Mouse (Mus musculus): ENCODE results near the gene Fhl3. TPM values are rescaled to one million over a fixed set of nuclear protein-coding genes. Genes with fewer than 3 reads are reported as not detected.

Fhl3 gene
- total RNA-seq, 1 experiment: 13.7 TPM

DNA sequence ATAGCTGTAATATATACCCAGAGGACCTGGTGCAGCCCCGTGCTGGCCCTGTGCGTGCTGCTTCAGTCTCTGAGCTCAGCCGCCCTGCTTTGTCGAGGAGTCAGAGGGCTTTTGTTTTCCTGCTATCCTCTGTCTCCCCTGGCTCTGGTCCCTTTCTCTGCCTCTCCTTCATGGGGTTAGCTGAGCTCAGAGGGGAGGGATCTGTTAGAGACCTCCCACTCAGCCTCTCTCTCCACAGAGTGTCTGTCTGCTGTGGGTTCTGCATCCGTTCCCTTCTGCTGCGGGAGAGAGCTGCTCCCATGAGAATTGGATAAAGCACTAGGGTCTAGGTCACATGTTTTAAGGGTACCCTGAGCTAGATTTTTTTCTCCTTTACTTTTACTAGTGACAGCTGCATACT is 25.6 kb downstream of the Fhl3 start:
- Histone ChIP-seq H3K9ac (ENCODE audit: insufficient read depth, low read depth, low read length, poor library complexity, severe bottlenecking) (no peak overlapping the region), H3K4me3 (ENCODE audit: insufficient read depth in 1 of 2, low read depth in 1 of 2, low read length in 2 of 2, poor library complexity in 1 of 2, severe bottlenecking in 1 of 2) (no peak overlapping the region), H3K4me1 (ENCODE audit: control insufficient read depth in 2 of 2, insufficient read depth in 2 of 2, low read length in 2 of 2, poor library complexity in 1 of 2) (no peaks in the 10 kb centered on the region), H3K9me3 (ENCODE audit: control insufficient read depth, insufficient read depth, low read depth, low read length) (no peaks in the 10 kb centered on the region), H3K36me3 (ENCODE audit: control insufficient read depth, insufficient read depth, low read length, poor library complexity, severe bottlenecking) (peaks cover 61% of the 10 kb centered on the region), H3K27ac (ENCODE audit: insufficient read depth, low read depth, low read length, poor library complexity, severe bottlenecking) (no peak overlapping the region)
- DNase-seq (ENCODE audit: low read depth, low spot score): no peak
- TF ChIP-seq MAFK (IDR thresholded peaks at IDR 0.05; ENCODE audit: insufficient read depth, low read depth, low read length): no peak
- no peak for TF ChIP-seq HCFC1 (IDR thresholded peaks at IDR 0.05; ENCODE audit: borderline replicate concordance, insufficient read depth, low read length)
- no peak for TF ChIP-seq CHD2 (IDR thresholded peaks at IDR 0.05; ENCODE audit: low read depth, low read length)
- in situ Hi-C loops (cut with MboI; ENCODE audit: low sequenced_read_pairs in 2 of 2, unreplicated experiment in 2 of 2): no loop called here

DNA sequence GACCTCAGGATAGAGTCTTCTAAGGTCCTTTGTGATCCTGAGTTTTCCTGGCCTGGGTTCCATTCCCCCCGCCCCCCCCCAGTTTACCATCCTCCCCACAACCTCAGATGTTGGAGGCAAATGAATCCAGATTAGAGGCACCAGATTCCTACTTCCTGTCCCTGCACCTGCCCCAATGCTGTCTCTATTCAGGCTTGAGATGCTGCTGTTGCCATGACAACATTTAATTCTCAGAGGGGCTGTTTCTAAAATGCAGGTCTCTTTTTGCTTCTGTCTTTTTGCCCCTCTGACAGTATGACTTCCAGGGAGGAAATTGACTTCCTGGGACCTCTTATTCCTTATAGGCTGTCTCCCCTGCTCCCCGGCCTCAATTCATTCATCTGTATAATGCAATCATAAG is 36.5 kb downstream of the Fhl3 start:
- H3K27ac ChIP-seq (ENCODE audit: insufficient read depth, low read depth, low read length, poor library complexity, severe bottlenecking): no peak overlapping the region
- in situ Hi-C loops (cut with MboI; ENCODE audit: low sequenced_read_pairs in 2 of 2, unreplicated experiment in 2 of 2): no loop called here
- no peaks in the 10 kb centered on the region for H3K9me3 ChIP-seq (ENCODE audit: control insufficient read depth, insufficient read depth, low read depth, low read length)
- no peak overlapping the region for H3K4me3 ChIP-seq (ENCODE audit: insufficient read depth in 1 of 2, low read depth in 1 of 2, low read length in 2 of 2, poor library complexity in 1 of 2, severe bottlenecking in 1 of 2)
- no peak for DNase-seq (ENCODE audit: low read depth, low spot score)
- no peak overlapping the region for H3K9ac ChIP-seq (ENCODE audit: insufficient read depth, low read depth, low read length, poor library complexity, severe bottlenecking)
- H3K36me3 ChIP-seq (ENCODE audit: control insufficient read depth, insufficient read depth, low read length, poor library complexity, severe bottlenecking): peaks cover 6% of the 10 kb centered on the region
- TF ChIP-seq ZNF384 (IDR thresholded peaks at IDR 0.05; ENCODE audit: low read depth, low read length): no peak
- no peak for TF ChIP-seq MAFK (IDR thresholded peaks at IDR 0.05; ENCODE audit: insufficient read depth, low read depth, low read length)
- no peak for TF ChIP-seq CHD2 (IDR thresholded peaks at IDR 0.05; ENCODE audit: low read depth, low read length)
- TF ChIP-seq HCFC1 (IDR thresholded peaks at IDR 0.05; ENCODE audit: borderline replicate concordance, insufficient read depth, low read length): no peak
- TF ChIP-seq ZC3H11A (IDR thresholded peaks at IDR 0.05; ENCODE audit: borderline replicate concordance, low read depth, low read length): no peak
- peaks cover 2 to 8% of the 10 kb centered on the region in 2 experiments; a peak in 1 of 4 replicates for H3K4me1 ChIP-seq (ENCODE audit: control insufficient read depth in 2 of 2, insufficient read depth in 2 of 2, low read length in 2 of 2, poor library complexity in 1 of 2)

DNA sequence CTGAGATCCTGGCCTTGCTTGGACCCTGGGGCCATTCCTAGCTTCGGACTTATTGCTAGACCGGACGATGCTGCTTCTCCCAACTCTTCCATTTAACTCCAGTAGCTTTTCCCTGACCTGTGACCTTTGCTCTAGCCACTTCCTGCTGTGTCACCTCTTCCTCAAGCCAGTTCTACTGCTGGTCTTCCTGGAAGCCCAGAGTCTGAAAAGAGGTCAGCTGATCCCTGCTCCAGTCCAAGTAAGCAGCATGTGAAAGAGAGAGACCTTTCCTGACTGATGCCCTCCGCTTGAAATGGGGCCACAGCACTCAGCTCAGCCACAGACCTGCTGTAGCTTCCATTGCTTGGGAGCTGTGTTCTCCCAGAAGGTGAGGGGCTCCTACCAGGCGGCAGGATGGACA is 37.0 kb downstream of the Fhl3 start:
- no peak for DNase-seq (ENCODE audit: low read depth, low spot score)
- Histone ChIP-seq H3K4me3 (ENCODE audit: insufficient read depth in 1 of 2, low read depth in 1 of 2, low read length in 2 of 2, poor library complexity in 1 of 2, severe bottlenecking in 1 of 2) (no peak overlapping the region), H3K9ac (ENCODE audit: insufficient read depth, low read depth, low read length, poor library complexity, severe bottlenecking) (no peak overlapping the region), H3K27ac (ENCODE audit: insufficient read depth, low read depth, low read length, poor library complexity, severe bottlenecking) (no peak overlapping the region), H3K4me1 (ENCODE audit: control insufficient read depth in 2 of 2, insufficient read depth in 2 of 2, low read length in 2 of 2, poor library complexity in 1 of 2) (peaks cover 2 to 10% of the 10 kb centered on the region in 2 experiments; a peak in 1 of 4 replicates), H3K9me3 (ENCODE audit: control insufficient read depth, insufficient read depth, low read depth, low read length) (no peaks in the 10 kb centered on the region), H3K36me3 (ENCODE audit: control insufficient read depth, insufficient read depth, low read length, poor library complexity, severe bottlenecking) (peaks cover 6% of the 10 kb centered on the region)
- TF ChIP-seq MAFK (IDR thresholded peaks at IDR 0.05; ENCODE audit: insufficient read depth, low read depth, low read length) (no peak), ZNF384 (IDR thresholded peaks at IDR 0.05; ENCODE audit: low read depth, low read length) (no peak), HCFC1 (IDR thresholded peaks at IDR 0.05; ENCODE audit: borderline replicate concordance, insufficient read depth, low read length) (no peak), ZC3H11A (IDR thresholded peaks at IDR 0.05; ENCODE audit: borderline replicate concordance, low read depth, low read length) (no peak), CHD2 (IDR thresholded peaks at IDR 0.05; ENCODE audit: low read depth, low read length) (no peak)
- in situ Hi-C loops (cut with MboI; ENCODE audit: low sequenced_read_pairs in 2 of 2, unreplicated experiment in 2 of 2): no loop called here

DNA sequence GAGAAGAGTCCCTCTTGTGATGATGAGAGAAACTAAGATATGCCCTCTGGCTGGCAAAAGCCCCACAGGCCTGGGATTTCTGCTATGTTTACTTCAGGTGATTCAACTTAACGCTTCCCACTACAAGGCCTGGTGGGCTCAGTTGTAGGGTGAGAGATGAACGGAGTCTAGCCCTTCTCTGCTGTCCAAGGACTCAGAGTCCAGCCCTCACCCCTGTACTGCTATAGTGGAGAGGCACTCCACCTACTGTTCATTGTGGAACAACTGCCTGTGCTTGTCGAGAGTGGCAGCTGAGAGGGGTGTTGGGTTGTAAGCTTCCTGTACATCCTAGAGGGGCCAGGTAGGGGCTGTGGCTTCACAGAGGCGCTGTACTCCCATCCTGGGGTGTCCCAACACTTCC is 37.5 kb downstream of the Fhl3 start:
- H3K9ac ChIP-seq (ENCODE audit: insufficient read depth, low read depth, low read length, poor library complexity, severe bottlenecking): no peak overlapping the region
- no peak for DNase-seq (ENCODE audit: low read depth, low spot score)
- H3K36me3 ChIP-seq (ENCODE audit: control insufficient read depth, insufficient read depth, low read length, poor library complexity, severe bottlenecking): peaks cover 3% of the 10 kb centered on the region
- H3K4me1 ChIP-seq (ENCODE audit: control insufficient read depth in 2 of 2, insufficient read depth in 2 of 2, low read length in 2 of 2, poor library complexity in 1 of 2): peaks cover 2 to 10% of the 10 kb centered on the region in 2 experiments; a peak in 1 of 4 replicates
- in situ Hi-C loops (cut with MboI; ENCODE audit: low sequenced_read_pairs in 2 of 2, unreplicated experiment in 2 of 2): no loop called here
- no peak overlapping the region for H3K4me3 ChIP-seq (ENCODE audit: insufficient read depth in 1 of 2, low read depth in 1 of 2, low read length in 2 of 2, poor library complexity in 1 of 2, severe bottlenecking in 1 of 2)
- no peaks in the 10 kb centered on the region for H3K9me3 ChIP-seq (ENCODE audit: control insufficient read depth, insufficient read depth, low read depth, low read length)
- TF ChIP-seq HCFC1 (IDR thresholded peaks at IDR 0.05; ENCODE audit: borderline replicate concordance, insufficient read depth, low read length) (no peak), CHD2 (IDR thresholded peaks at IDR 0.05; ENCODE audit: low read depth, low read length) (no peak), ZC3H11A (IDR thresholded peaks at IDR 0.05; ENCODE audit: borderline replicate concordance, low read depth, low read length) (no peak), MAFK (IDR thresholded peaks at IDR 0.05; ENCODE audit: insufficient read depth, low read depth, low read length) (no peak), ZNF384 (IDR thresholded peaks at IDR 0.05; ENCODE audit: low read depth, low read length) (no peak)
- H3K27ac ChIP-seq (ENCODE audit: insufficient read depth, low read depth, low read length, poor library complexity, severe bottlenecking): no peak overlapping the region

DNA sequence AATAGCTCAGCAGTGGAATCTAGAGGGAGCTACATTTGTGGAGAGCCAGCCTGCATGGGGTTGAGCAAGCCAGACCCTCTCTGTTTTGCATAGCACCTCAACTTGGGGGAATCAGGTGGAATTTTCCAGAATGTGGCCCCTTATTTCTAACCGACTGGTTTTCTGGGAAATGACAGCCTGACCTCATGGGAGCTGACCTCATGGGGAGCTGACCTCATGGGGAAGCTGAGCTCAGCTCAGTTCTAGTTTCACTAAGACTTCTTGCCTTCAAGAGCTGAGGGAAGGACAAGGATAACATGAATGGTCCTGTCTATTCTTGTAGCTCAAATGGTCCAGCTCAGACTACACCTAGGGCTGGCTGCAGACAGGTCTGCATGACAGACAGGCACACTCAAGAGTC is 38.3 kb downstream of the Fhl3 start:
- in situ Hi-C loops (cut with MboI; ENCODE audit: low sequenced_read_pairs in 2 of 2, unreplicated experiment in 2 of 2): no loop called here
- Histone ChIP-seq H3K4me3 (ENCODE audit: insufficient read depth in 1 of 2, low read depth in 1 of 2, low read length in 2 of 2, poor library complexity in 1 of 2, severe bottlenecking in 1 of 2) (no peak overlapping the region), H3K9ac (ENCODE audit: insufficient read depth, low read depth, low read length, poor library complexity, severe bottlenecking) (no peak overlapping the region), H3K4me1 (ENCODE audit: control insufficient read depth in 2 of 2, insufficient read depth in 2 of 2, low read length in 2 of 2, poor library complexity in 1 of 2) (peaks cover 2 to 10% of the 10 kb centered on the region in 2 experiments; a peak in 1 of 4 replicates), H3K27ac (ENCODE audit: insufficient read depth, low read depth, low read length, poor library complexity, severe bottlenecking) (no peak overlapping the region), H3K36me3 (ENCODE audit: control insufficient read depth, insufficient read depth, low read length, poor library complexity, severe bottlenecking) (no peaks in the 10 kb centered on the region), H3K9me3 (ENCODE audit: control insufficient read depth, insufficient read depth, low read depth, low read length) (no peaks in the 10 kb centered on the region)
- no peak for DNase-seq (ENCODE audit: low read depth, low spot score)
- TF ChIP-seq HCFC1 (IDR thresholded peaks at IDR 0.05; ENCODE audit: borderline replicate concordance, insufficient read depth, low read length): no peak
- TF ChIP-seq ZNF384 (IDR thresholded peaks at IDR 0.05; ENCODE audit: low read depth, low read length): no peak
- TF ChIP-seq ZC3H11A (IDR thresholded peaks at IDR 0.05; ENCODE audit: borderline replicate concordance, low read depth, low read length): no peak
- TF ChIP-seq CHD2 (IDR thresholded peaks at IDR 0.05; ENCODE audit: low read depth, low read length): no peak
- TF ChIP-seq MAFK (IDR thresholded peaks at IDR 0.05; ENCODE audit: insufficient read depth, low read depth, low read length): no peak
